Mouse (Mus musculus): ENCODE measurements at regions not wholly inside any gene's neighbourhood (a gene's known extent, or its start where the extent isn't known, plus 50 kb on each side); places are given as distances from the start of the nearest gene placed in this dataset.

DNA sequence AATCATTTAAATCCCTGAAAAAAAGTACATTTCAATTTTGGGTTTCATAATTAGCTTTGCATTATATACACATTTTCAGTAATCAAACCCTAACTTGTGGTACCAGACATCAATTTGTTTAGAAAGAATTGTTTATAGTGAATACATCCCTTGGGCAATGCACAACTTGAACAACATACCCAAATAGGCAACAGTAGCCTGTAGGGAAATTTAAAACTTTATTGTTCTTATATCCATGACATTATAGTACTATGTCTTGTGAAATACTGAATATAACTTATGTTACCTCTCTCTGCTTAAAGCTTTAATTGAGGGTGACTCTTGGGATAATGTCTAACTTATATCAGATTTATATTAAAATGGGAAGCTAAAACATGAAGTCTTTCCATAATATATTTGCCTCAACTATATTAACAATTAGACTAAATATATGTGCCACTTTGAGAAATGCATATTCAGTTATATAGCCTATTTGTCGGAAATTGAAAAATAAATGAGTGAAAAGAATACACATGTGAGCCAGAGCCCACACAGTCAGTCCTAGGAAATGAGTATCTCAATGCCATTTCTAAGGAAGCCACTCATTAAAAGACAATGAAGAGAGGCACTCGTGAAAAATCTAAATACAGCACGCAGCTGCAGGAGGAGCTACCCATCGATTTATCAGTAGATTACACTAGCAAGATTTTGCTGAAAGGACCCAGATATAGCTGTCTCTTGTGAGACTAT, 458.1 kb upstream of the Slitrk6 start:
- H3K4me2 ChIP-seq (ENCODE audit: low read length): no peak overlapping the region
- no peak for DNase-seq
- ATAC-seq (ENCODE audit: low FRiP score, low TSS enrichment): no peak
- 85% methylated on average over 4 of the region's 4 CpGs for WGBS
- H3K9ac ChIP-seq (replicated peaks; ENCODE audit: low read length): no peak overlapping the region
- H3K4me1 ChIP-seq (ENCODE audit: control insufficient read depth, insufficient read depth, low read length): no peaks in the 10 kb centered on the region
- no peak overlapping the region for H3K27ac ChIP-seq (replicated peaks; ENCODE audit: low read depth, low read length)
- no peaks in the 10 kb centered on the region for H3K27me3 ChIP-seq (ENCODE audit: control insufficient read depth, insufficient read depth, low read length)
- no peak overlapping the region for H3K4me3 ChIP-seq (replicated peaks; ENCODE audit: low read depth, low read length)
- no peaks in the 10 kb centered on the region for H3K9me3 ChIP-seq (ENCODE audit: control insufficient read depth, low read length)
- H3K36me3 ChIP-seq (ENCODE audit: control insufficient read depth, insufficient read depth, low read length): no peaks in the 10 kb centered on the region

DNA sequence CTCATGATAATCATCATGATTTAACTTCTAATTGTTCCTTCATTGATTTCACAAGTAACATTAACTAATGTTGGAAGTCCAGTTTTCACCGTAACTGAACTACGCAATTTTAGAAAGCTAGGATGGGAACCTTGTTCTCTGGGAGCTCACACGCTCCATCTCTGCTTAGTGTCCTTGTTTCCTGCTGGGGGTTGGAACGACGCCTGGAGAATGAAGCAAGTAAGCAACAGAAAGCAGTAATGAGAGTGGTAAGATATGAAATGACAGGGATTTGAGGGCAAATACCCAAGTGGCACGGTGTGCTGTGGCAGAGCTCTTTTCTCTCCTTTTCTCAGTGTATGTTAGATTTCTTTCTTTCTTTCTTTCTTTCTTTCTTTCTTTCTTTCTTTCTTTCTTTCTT, 448.0 kb upstream of the Slitrk5 start:
- no peak overlapping the region for H3K27ac ChIP-seq (replicated peaks; ENCODE audit: low read depth, low read length)
- no peak overlapping the region for H3K4me3 ChIP-seq (replicated peaks; ENCODE audit: low read depth, low read length)
- DNase-seq (no peak), ATAC-seq (ENCODE audit: low FRiP score, low TSS enrichment) (no peak)
- no peaks in the 10 kb centered on the region for H3K9me3 ChIP-seq (ENCODE audit: control insufficient read depth, low read length)
- no peaks in the 10 kb centered on the region for H3K4me1 ChIP-seq (ENCODE audit: control insufficient read depth, insufficient read depth, low read length)
- H3K36me3 ChIP-seq (ENCODE audit: control insufficient read depth, insufficient read depth, low read length): no peaks in the 10 kb centered on the region
- no peak overlapping the region for H3K4me2 ChIP-seq (ENCODE audit: low read length)
- 77% methylated on average over 6 of the region's 6 CpGs for WGBS
- H3K9ac ChIP-seq (replicated peaks; ENCODE audit: low read length): no peak overlapping the region
- no peaks in the 10 kb centered on the region for H3K27me3 ChIP-seq (ENCODE audit: control insufficient read depth, insufficient read depth, low read length)

GRCm38 (mm10) chr14:111239121-111239520, 435.8 kb upstream of the Slitrk5 start:
- ATAC-seq (ENCODE audit: low FRiP score, low TSS enrichment) (no peak), DNase-seq (no peak)
- Histone ChIP-seq H3K27ac (replicated peaks; ENCODE audit: low read depth, low read length) (no peak overlapping the region), H3K4me3 (replicated peaks; ENCODE audit: low read depth, low read length) (no peak overlapping the region), H3K4me2 (ENCODE audit: low read length) (no peak overlapping the region), H3K27me3 (ENCODE audit: control insufficient read depth, insufficient read depth, low read length) (no peaks in the 10 kb centered on the region), H3K9ac (replicated peaks; ENCODE audit: low read length) (no peak overlapping the region), H3K4me1 (ENCODE audit: control insufficient read depth, insufficient read depth, low read length) (no peaks in the 10 kb centered on the region), H3K9me3 (ENCODE audit: control insufficient read depth, low read length) (peaks cover 4% of the 10 kb centered on the region; the same call in 1 of the 2 replicates), H3K36me3 (ENCODE audit: control insufficient read depth, insufficient read depth, low read length) (no peaks in the 10 kb centered on the region)
- WGBS: 43% methylated on average over 2 of the region's 2 CpGs

GRCm38 (mm10) chr14:111249347-111249946, 425.4 kb upstream of the Slitrk5 start:
- H3K4me3 ChIP-seq (replicated peaks; ENCODE audit: low read depth, low read length): no peak overlapping the region
- no peaks in the 10 kb centered on the region for H3K9me3 ChIP-seq (ENCODE audit: control insufficient read depth, low read length)
- H3K9ac ChIP-seq (replicated peaks; ENCODE audit: low read length): no peak overlapping the region
- H3K27ac ChIP-seq (replicated peaks; ENCODE audit: low read depth, low read length): no peak overlapping the region
- ATAC-seq (ENCODE audit: low FRiP score, low TSS enrichment): peak; percentile 91
- DNase-seq: peak; percentile 88
- WGBS: 21% methylated on average over 9 of the region's 9 CpGs
- no peaks in the 10 kb centered on the region for H3K27me3 ChIP-seq (ENCODE audit: control insufficient read depth, insufficient read depth, low read length)
- no peaks in the 10 kb centered on the region for H3K36me3 ChIP-seq (ENCODE audit: control insufficient read depth, insufficient read depth, low read length)
- peak overlapping the region; percentile 27 for H3K4me2 ChIP-seq (ENCODE audit: low read length)
- no peaks in the 10 kb centered on the region for H3K4me1 ChIP-seq (ENCODE audit: control insufficient read depth, insufficient read depth, low read length)

GRCm38 (mm10) chr14:111253190-111253589, 421.7 kb upstream of the Slitrk5 start:
- H3K27ac ChIP-seq (replicated peaks; ENCODE audit: low read depth, low read length): no peak overlapping the region
- no peak overlapping the region for H3K9ac ChIP-seq (replicated peaks; ENCODE audit: low read length)
- DNase-seq (peak; percentile 41), ATAC-seq (ENCODE audit: low FRiP score, low TSS enrichment) (no peak)
- WGBS: 20% methylated on average over 3 of the region's 3 CpGs
- H3K4me1 ChIP-seq (ENCODE audit: control insufficient read depth, insufficient read depth, low read length): no peaks in the 10 kb centered on the region
- H3K4me3 ChIP-seq (replicated peaks; ENCODE audit: low read depth, low read length): no peak overlapping the region
- no peaks in the 10 kb centered on the region for H3K9me3 ChIP-seq (ENCODE audit: control insufficient read depth, low read length)
- no peak overlapping the region for H3K4me2 ChIP-seq (ENCODE audit: low read length)
- H3K27me3 ChIP-seq (ENCODE audit: control insufficient read depth, insufficient read depth, low read length): no peaks in the 10 kb centered on the region
- H3K36me3 ChIP-seq (ENCODE audit: control insufficient read depth, insufficient read depth, low read length): no peaks in the 10 kb centered on the region

GRCm38 (mm10) chr14:111261696-111262095, 413.2 kb upstream of the Slitrk5 start:
- ATAC-seq (ENCODE audit: low FRiP score, low TSS enrichment) (no peak), DNase-seq (no peak)
- no peaks in the 10 kb centered on the region for H3K4me1 ChIP-seq (ENCODE audit: control insufficient read depth, insufficient read depth, low read length)
- no peaks in the 10 kb centered on the region for H3K27me3 ChIP-seq (ENCODE audit: control insufficient read depth, insufficient read depth, low read length)
- H3K9me3 ChIP-seq (ENCODE audit: control insufficient read depth, low read length): no peaks in the 10 kb centered on the region
- H3K27ac ChIP-seq (replicated peaks; ENCODE audit: low read depth, low read length): no peak overlapping the region
- no peak overlapping the region for H3K9ac ChIP-seq (replicated peaks; ENCODE audit: low read length)
- H3K4me2 ChIP-seq (ENCODE audit: low read length): no peak overlapping the region
- H3K36me3 ChIP-seq (ENCODE audit: control insufficient read depth, insufficient read depth, low read length): no peaks in the 10 kb centered on the region
- H3K4me3 ChIP-seq (replicated peaks; ENCODE audit: low read depth, low read length): no peak overlapping the region

DNA sequence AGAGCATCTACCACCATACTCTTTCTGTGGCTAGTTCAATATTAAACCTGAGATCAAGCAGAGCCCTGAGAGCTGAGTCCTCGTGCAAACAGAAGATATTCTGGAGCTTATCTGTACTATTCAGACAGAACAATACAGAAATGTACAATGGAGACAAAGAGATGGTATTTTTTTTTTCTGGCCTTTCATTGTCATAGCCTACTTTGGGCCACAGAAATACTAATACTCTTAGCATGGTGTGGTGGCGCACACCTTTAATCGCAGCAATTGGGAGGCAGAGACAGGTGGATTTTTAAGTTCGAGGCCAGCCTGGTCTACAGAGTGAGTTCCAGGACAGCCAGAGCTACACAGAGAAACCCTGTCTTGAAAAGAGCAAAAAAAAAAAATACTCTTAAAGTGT, 404.7 kb upstream of the Slitrk5 start:
- no peak overlapping the region for H3K4me2 ChIP-seq (ENCODE audit: low read length)
- H3K27ac ChIP-seq (replicated peaks; ENCODE audit: low read depth, low read length): no peak overlapping the region
- DNase-seq: no peak
- H3K9me3 ChIP-seq (ENCODE audit: control insufficient read depth, low read length): no peaks in the 10 kb centered on the region
- no peak overlapping the region for H3K4me3 ChIP-seq (replicated peaks; ENCODE audit: low read depth, low read length)
- H3K36me3 ChIP-seq (ENCODE audit: control insufficient read depth, insufficient read depth, low read length): no peaks in the 10 kb centered on the region
- no peaks in the 10 kb centered on the region for H3K27me3 ChIP-seq (ENCODE audit: control insufficient read depth, insufficient read depth, low read length)
- no peak overlapping the region for H3K9ac ChIP-seq (replicated peaks; ENCODE audit: low read length)
- no peaks in the 10 kb centered on the region for H3K4me1 ChIP-seq (ENCODE audit: control insufficient read depth, insufficient read depth, low read length)
- ATAC-seq (ENCODE audit: low FRiP score, low TSS enrichment): no peak
- WGBS: 77% methylated on average over 4 of the region's 4 CpGs

- no peak overlapping the region for H3K27ac ChIP-seq (replicated peaks; ENCODE audit: low read depth, low read length)
- H3K27me3 ChIP-seq (ENCODE audit: control insufficient read depth, insufficient read depth, low read length): no peaks in the 10 kb centered on the region
- no peak overlapping the region for H3K4me2 ChIP-seq (ENCODE audit: low read length)
- DNase-seq: no peak
- H3K9me3 ChIP-seq (ENCODE audit: control insufficient read depth, low read length): no peaks in the 10 kb centered on the region
- WGBS: 88% methylated on average over 1 of the region's 1 CpGs
- no peaks in the 10 kb centered on the region for H3K36me3 ChIP-seq (ENCODE audit: control insufficient read depth, insufficient read depth, low read length)
- H3K4me3 ChIP-seq (replicated peaks; ENCODE audit: low read depth, low read length): no peak overlapping the region
- no peaks in the 10 kb centered on the region for H3K4me1 ChIP-seq (ENCODE audit: control insufficient read depth, insufficient read depth, low read length)
- ATAC-seq (ENCODE audit: low FRiP score, low TSS enrichment): no peak
- H3K9ac ChIP-seq (replicated peaks; ENCODE audit: low read length): no peak overlapping the region
Measured at GRCm38 (mm10) chr14:111281354-111281753, 393.5 kb upstream of the Slitrk5 start.
